Mouse (Mus musculus): ENCODE results near the gene Cdyl.

The Cdyl gene

DNA sequence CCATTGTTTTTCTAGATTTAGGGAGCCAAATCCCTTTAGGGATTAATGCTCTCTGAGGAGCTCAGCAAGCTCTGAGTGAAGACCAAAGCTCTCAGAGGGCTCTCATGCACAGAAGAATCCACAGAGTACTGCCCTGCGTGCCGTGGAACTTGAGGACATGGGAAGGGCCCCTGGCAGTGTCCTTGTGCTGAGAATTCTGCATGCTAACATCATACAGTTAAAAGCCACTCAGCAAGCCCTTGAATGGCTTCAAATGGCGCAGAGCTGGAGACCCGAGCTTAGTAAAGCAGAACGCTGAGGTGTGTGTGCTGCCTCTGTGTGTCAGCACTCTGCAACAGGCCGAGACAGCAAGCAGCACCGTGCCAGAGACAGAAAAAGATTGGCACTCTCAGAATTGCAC lies 183.8 kb downstream of the Cdyl start:
- DNase-seq (ENCODE audit: low read depth): no peak

GRCm38 (mm10) chr13:35845306-35845705 lies 185.7 kb downstream of the Cdyl start:
- no peak for DNase-seq (ENCODE audit: low read depth)

DNA sequence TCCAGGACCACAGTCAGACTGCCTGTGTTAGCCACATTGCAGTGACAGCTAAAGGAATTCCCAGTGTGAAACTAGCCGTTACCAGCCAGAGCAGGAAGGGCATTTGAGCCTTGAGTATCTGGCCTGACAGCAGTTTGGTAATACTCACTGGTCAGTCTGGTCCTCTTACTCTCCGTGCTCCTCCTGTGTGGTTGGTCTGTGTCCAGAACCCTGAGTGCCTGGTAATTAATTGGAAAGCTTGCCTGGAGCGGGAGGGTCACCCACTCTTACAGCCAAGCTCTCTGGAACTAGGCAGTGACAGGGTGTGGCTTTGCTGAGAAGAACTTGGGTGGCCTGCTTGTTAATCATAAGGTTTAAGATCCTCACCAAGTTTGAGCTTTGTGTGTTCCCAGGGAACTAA lies 189.1 kb downstream of the Cdyl start:
- no peak for DNase-seq (ENCODE audit: low read depth)

- no peak for DNase-seq (ENCODE audit: low read depth)
Measured at GRCm38 (mm10) chr13:35851581-35851980, 191.9 kb downstream of the Cdyl start.

DNA sequence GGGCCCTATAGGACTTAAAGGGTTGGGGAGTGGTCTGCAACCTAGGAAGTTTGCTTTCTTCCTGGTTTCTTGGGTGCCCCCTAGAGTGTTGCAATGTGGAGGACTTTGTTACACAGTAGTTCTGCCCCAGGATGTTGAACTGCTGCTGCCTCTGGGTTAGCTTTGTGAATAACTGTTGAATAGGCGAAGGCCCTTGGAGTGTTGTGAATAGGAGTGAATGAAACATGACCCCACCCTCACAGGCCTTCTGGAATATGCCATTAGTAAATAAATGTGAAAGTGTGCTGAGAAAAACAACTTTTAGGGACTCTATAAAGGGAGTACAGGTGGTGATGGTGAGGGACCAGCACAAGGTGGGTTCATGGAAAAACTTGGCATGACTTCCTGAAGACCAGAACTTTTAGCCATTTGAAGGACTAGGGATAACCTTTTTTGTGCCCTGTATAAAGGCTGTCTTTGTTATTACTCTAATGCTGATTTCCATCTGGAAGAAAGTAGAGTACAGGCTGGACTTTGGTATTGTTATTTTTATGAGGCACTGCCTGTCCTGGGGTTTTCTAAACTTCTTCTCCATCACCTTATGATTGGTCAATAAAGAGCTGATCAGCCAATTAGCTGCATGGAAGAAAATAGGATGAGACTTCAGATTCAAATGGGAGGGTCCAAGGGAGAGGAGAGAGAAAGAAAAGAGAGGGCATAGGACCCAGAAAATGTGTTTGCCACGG lies 193.4 kb downstream of the Cdyl start:
- DNase-seq (ENCODE audit: low read depth): no peak

DNA sequence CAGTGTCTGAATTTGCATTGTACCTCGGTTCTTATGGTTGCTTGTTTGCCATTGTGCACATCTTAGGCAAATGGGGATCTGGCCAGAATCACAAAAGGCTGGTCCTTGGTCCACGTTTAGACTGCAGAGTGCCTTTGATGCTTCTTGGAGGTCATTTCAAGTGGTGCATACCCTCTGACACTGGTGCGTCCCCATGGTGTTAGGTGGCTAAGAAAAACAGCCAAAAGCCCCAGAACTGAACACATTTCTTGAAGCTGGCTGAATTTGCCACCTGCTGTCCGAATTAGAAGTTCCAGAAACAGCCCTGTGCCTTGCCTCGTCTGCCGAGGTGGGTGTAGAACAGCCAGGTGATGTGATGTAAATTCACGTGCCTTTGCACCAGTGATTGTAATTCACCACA lies 197.9 kb downstream of the Cdyl start:
- no peak for DNase-seq (ENCODE audit: low read depth)

DNA sequence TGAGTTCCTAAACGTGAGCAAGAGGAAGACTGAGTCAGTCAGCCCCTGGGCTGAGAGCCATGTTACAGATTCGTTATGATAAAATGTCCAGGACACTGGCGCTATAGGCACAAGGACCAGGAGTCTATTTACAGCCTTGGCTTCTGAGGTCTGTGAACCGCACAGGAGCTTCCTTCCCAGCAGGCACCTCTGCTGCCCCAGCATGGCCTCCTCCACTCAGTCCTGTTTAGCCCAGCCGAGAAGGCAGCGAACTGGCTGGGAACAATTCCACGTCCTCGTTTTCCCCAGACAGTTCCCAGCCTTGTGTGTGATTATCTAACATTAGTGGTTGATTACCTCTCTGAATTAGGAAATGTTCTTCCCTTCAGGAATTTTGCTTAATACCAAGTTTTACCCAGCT lies 201.3 kb downstream of the Cdyl start:
- DNase-seq (ENCODE audit: low read depth): no peak

GRCm38 (mm10) chr13:35870659-35871058 lies 211.0 kb downstream of the Cdyl start:
- DNase-seq (ENCODE audit: low read depth): no peak

DNA sequence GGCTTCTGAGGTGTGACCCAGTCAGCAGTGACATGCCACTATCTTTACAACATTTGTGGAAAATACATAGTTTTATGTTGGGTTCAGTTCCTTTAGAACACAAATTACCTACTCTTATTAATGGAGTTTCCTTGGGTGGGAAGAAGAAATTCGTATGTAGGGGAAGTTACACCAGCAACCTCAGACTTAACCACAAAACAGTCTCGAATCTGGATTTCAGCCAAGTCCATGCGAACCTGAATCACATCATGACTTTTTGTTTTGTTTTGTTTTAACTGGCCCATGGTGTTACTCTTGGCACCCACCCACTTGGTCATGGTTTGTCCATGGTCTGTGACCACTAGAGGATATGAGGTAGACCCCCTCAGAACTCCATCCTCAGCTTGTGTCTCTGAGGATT lies 211.5 kb downstream of the Cdyl start:
- peak; percentile 52 for DNase-seq (ENCODE audit: low read depth)

- DNase-seq (ENCODE audit: low read depth): no peak
Measured at GRCm38 (mm10) chr13:35875396-35875795, 215.8 kb downstream of the Cdyl start.

- DNase-seq (ENCODE audit: low read depth): no peak
Measured at GRCm38 (mm10) chr13:35878282-35878681, 218.6 kb downstream of the Cdyl start.

DNA sequence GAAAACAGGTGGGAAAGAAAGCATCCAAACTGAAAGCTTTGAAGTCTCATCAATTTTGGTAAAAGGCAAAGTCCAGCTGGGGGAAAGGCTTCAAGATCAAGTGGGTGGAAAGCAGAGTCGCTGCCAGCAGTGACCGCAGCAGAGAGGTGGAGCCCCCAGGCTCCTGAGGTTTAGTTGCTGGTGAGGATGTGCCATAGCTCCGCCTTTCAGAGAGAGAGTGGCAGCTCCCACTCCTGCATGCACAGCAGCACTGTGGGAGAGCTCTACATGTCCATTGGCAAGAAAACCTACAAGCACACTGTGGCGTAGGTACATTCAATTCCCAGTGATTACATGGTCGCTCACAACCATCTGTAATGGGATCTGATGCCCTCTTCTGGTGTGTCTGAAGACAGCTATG lies 219.4 kb downstream of the Cdyl start:
- no peak for DNase-seq (ENCODE audit: low read depth)

- DNase-seq (ENCODE audit: low read depth): no peak
Measured at GRCm38 (mm10) chr13:35879519-35879918, 219.9 kb downstream of the Cdyl start.

- DNase-seq (ENCODE audit: low read depth): no peak
Measured at GRCm38 (mm10) chr13:35880555-35881046, 221.0 kb downstream of the Cdyl start.

GRCm38 (mm10) chr13:35886121-35886725 lies 226.6 kb downstream of the Cdyl start:
- peak; percentile 33 for DNase-seq (ENCODE audit: low read depth)

GRCm38 (mm10) chr13:35892866-35893265 lies 233.2 kb downstream of the Cdyl start:
- no peak for DNase-seq (ENCODE audit: low read depth)

GRCm38 (mm10) chr13:35905378-35905777 lies 245.7 kb downstream of the Cdyl start:
- DNase-seq (ENCODE audit: low read depth): peak; percentile 29

DNA sequence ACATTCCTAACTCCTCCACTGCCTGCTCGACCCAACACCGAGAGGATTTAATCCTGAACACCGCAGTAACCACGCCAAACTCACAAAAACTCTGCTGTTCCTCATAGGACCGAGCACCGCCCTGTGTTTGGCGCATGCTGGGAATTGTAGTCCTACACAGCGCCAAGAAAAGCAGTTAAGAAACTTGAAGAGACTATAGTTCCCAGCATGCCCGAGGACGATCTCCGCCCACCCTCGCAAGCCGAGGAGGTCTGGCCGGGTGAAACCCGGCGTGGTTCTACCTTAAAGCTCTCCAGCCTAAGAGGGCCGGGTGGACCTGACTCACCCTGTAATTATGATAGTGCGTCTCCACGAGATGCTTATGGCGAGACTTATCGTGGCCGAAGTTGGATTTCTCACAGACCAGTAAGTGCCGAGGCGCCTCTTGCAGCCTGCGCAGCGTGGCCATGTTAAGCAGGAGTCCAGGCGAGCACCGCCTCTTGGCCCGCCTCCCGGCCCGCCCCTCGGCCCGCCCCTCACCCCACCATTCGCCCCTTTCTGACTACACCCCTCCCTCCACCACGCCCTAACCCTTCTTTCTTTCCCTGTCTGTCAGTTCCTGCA lies 246.3 kb downstream of the Cdyl start, which contains the start of gene Rpp40:
Gene Rpp40 (minus strand): TSS at position 481 of the 603 bp plus-strand sequence.
- DNase-seq (ENCODE audit: low read depth): peak; percentile 93

- DNase-seq (ENCODE audit: low read depth): no peak
Measured at GRCm38 (mm10) chr13:35911476-35911875, 251.8 kb downstream of the Cdyl start.

Data from NIH3T3 (cell line).